Mouse (Mus musculus): ENCODE measurements around the gene Kera.

GRCm38 (mm10) chr10:97603256-97603655 lies 3.4 kb upstream of the Kera start:
- TF ChIP-seq EP300 (IDR thresholded peaks at IDR 0.05; ENCODE audit: insufficient read depth, low read depth, low read length) (no peak), CTCF (IDR thresholded peaks at IDR 0.05; ENCODE audit: low read depth, low read length) (no peak)
